In genomic region chr9:90197866-90198383, GRCm38 (mm10) we compare ENCODE assay signal across 13 mouse cellular contexts. TPM values are rescaled to one million over a fixed set of nuclear protein-coding genes. Genes with fewer than 3 reads are reported as not detected.
DNase-seq lines count a peak whose midpoint lies in the region; ATAC-seq and TF ChIP-seq lines count a peak whose summit lies in the region.
"Had no signal": no experiment of that assay in that cellular context is flagged by ENCODE, and none has a peak within 500 bp of the region (broad histone marks: within the 10 kb centered on the region; RNA-seq: fewer than 3 reads in every experiment).

No protein-coding gene starts in this region.

- peak overlapping the region; percentile 95 for H3K27ac ChIP-seq in heart, postnatal 0 days (ENCODE audit: low read depth)
- H3K27ac ChIP-seq in midbrain, postnatal 0 days (ENCODE audit: low read depth, low read length) = no peak overlapping the region
- H3K27ac ChIP-seq in midbrain, embryonic 13.5 days = no peak overlapping the region

- no peaks in the 10 kb centered on the region for H3K27me3 ChIP-seq in heart, postnatal 0 days (ENCODE audit: control insufficient read depth, insufficient read depth, low read length)
- H3K27me3 ChIP-seq in midbrain, postnatal 0 days (ENCODE audit: insufficient read depth, low read length) = no peaks in the 10 kb centered on the region
- H3K27me3 ChIP-seq in midbrain, embryonic 13.5 days = no peaks in the 10 kb centered on the region

- intact Hi-C loops in heart, postnatal 14 days (cut with DNase I) = loop anchor here (2.0 kb wide), 1 partner anchor 35 kb away; the partner anchor contains the start of gene Adamts7

- H3K4me1 ChIP-seq in heart, postnatal 0 days (ENCODE audit: control insufficient read depth, insufficient read depth) = peaks cover 29% of the 10 kb centered on the region
- no peaks in the 10 kb centered on the region for H3K4me1 ChIP-seq in midbrain, postnatal 0 days (ENCODE audit: insufficient read depth, low read length)
- H3K4me1 ChIP-seq in midbrain, embryonic 13.5 days (replicated peaks) = no peaks in the 10 kb centered on the region

- peaks cover 42% of the 10 kb centered on the region for H3K36me3 ChIP-seq in heart, postnatal 0 days (replicated peaks; ENCODE audit: control insufficient read depth, insufficient read depth, low read length)
- peaks cover 29% of the 10 kb centered on the region for H3K36me3 ChIP-seq in midbrain, postnatal 0 days (ENCODE audit: insufficient read depth, low read length)
- peaks cover 93% of the 10 kb centered on the region for H3K36me3 ChIP-seq in midbrain, embryonic 13.5 days
- H3K36me3 ChIP-seq: G1E had no signal

- TF ChIP-seq EP300 in heart, postnatal 0 days (IDR thresholded peaks at IDR 0.05; ENCODE audit: low read depth) = no peak

- TF ChIP-seq CTCF in heart, postnatal 0 days (IDR thresholded peaks at IDR 0.05; ENCODE audit: low read depth) = no peak
- TF ChIP-seq CTCF in midbrain, postnatal 0 days (IDR thresholded peaks at IDR 0.05) = no peak

- H3K4me3 ChIP-seq in heart, postnatal 0 days (ENCODE audit: low read depth, low read length) = no peak overlapping the region
- no peak overlapping the region for H3K4me3 ChIP-seq in midbrain, postnatal 0 days (ENCODE audit: low read depth, low read length)
- no peak overlapping the region for H3K4me3 ChIP-seq in midbrain, embryonic 13.5 days (replicated peaks)

- H3K9me3 ChIP-seq in heart, postnatal 0 days (replicated peaks; ENCODE audit: control insufficient read depth, low read length) = no peaks in the 10 kb centered on the region
- H3K9me3 ChIP-seq in midbrain, postnatal 0 days (ENCODE audit: low read length) = no peaks in the 10 kb centered on the region
- no peaks in the 10 kb centered on the region for H3K9me3 ChIP-seq in midbrain, embryonic 13.5 days

- no peak overlapping the region for H3K9ac ChIP-seq in heart, postnatal 0 days (replicated peaks; ENCODE audit: low read depth, low read length)
- no peak overlapping the region for H3K9ac ChIP-seq in midbrain, postnatal 0 days (replicated peaks; ENCODE audit: low read length, poor library complexity, severe bottlenecking)
- H3K9ac ChIP-seq in midbrain, embryonic 13.5 days (replicated peaks) = no peak overlapping the region

- WGBS in heart, postnatal 0 days = 45% methylated on average over 7 of the region's 7 CpGs
- 82% methylated on average over 7 of the region's 7 CpGs for WGBS in midbrain, postnatal 0 days
- 90% methylated on average over 7 of the region's 7 CpGs for WGBS in midbrain, embryonic 13.5 days

- peak overlapping the region; percentile 33; the same call in 1 of the 2 replicates for H3K4me2 ChIP-seq in heart, postnatal 0 days (ENCODE audit: low read depth, low read length)
- no peak overlapping the region for H3K4me2 ChIP-seq in midbrain, postnatal 0 days (ENCODE audit: low read depth, low read length, poor library complexity, severe bottlenecking)
- no peak overlapping the region for H3K4me2 ChIP-seq in midbrain, embryonic 13.5 days (replicated peaks)

- ATAC-seq in frontal cortex, adult (ENCODE audit: low TSS enrichment) = peak; percentile 20
- ATAC-seq in heart, postnatal 0 days (ENCODE audit: insufficient read depth, low read depth) = no peak
- ATAC-seq in midbrain, postnatal 0 days (ENCODE audit: low FRiP score) = no peak
- no peak for ATAC-seq in midbrain, embryonic 13.5 days
- ATAC-seq: inflammation-experienced regulatory T-cells, adult 6 months had no signal

- DNase-seq in frontal cortex, postnatal 10 days (ENCODE audit: low spot score in 2 of 2) = no peak
- no peak for DNase-seq in heart, postnatal 0 days (ENCODE audit: low spot score)
- DNase-seq in heart, postnatal 14 days = no peak
- peak; percentile 23 for DNase-seq in midbrain, postnatal 0 days (ENCODE audit: low spot score)
- DNase-seq in B cell, adult 2 months = no peak
- DNase-seq: cerebellum, adult 11-12 months; right cerebral cortex, adult 18-20 months; thymus, postnatal 4 days had no signal

RNA-seq across cellular contexts. Expression of gene Adamts7, which starts 35.1 kb away (rescaled TPM):
- 12.8 and 34.4 TPM in 2 replicates for total RNA-seq in heart, postnatal 0 days (2014; rRNA removed; ENCODE audit: low replicate concordance)
- 7.6 and 8.3 TPM in 2 replicates for polyA plus RNA-seq in heart, postnatal 0 days (2015; fragmentation: Nextera tagmentation; extraction: Ambion mirVana)
- total RNA-seq in heart, postnatal 14 days (2021) = 10 to 100 TPM; 23.4 to 27.5 TPM
- 8.9 and 12.5 TPM in 2 replicates for total RNA-seq in midbrain, postnatal 0 days (2014; rRNA removed)
- polyA plus RNA-seq in midbrain, postnatal 0 days (2015; fragmentation: Nextera tagmentation; extraction: Ambion mirVana) = 2.5 and 3.1 TPM in 2 replicates
- polyA plus RNA-seq in midbrain, embryonic 13.5 days (2015; fragmentation: Nextera tagmentation; extraction: Ambion mirVana) = 13.4 and 17.8 TPM in 2 replicates
- total RNA-seq: G1E; monocyte, adult 5-6 weeks had no signal
- polyA plus RNA-seq: G1E; inflammation-experienced regulatory T-cells, adult 6 months had no signal
